Mouse (Mus musculus) hindbrain, embryonic 16.5 days (tissue): ENCODE measurements around the gene Serpina1b. TPM values are rescaled to one million over a fixed set of nuclear protein-coding genes. Genes with fewer than 3 reads are reported as not detected.

Experiments used
- ATAC-seq: fragments of 200-750 bp; cut with Nextera tagmentation; 2 replicates; pipeline ENCODE4 v1.8.0; 2017; ENCODE audit warnings: moderate TSS enrichment, moderate library complexity
- H3K27ac ChIP-seq: fragments of 300-500 bp; sonication (generic); 2 replicates; pipeline ENCODE4 v1.5.1; 2014; ENCODE audit warnings: low read depth, mild to moderate bottlenecking, control low read depth, low read length, moderate library complexity
- H3K27me3 ChIP-seq: fragments of 300-500 bp; sonication (generic); replicated peaks from 2 replicates; pipeline ENCODE4 v1.6.1; 2014; ENCODE audit warnings: low read length; ENCODE audit not compliant: control insufficient read depth, insufficient read depth
- H3K36me3 ChIP-seq: fragments of 300-500 bp; sonication (generic); 2 replicates; pipeline ENCODE4 v1.6.1; 2014; ENCODE audit warnings: mild to moderate bottlenecking, low read length, moderate library complexity, mixed read lengths; ENCODE audit not compliant: control insufficient read depth, insufficient read depth
- H3K4me1 ChIP-seq: fragments of 300-500 bp; sonication (generic); 2 replicates; pipeline ENCODE4 v1.6.1; 2014; ENCODE audit warnings: low read depth, low read length; ENCODE audit not compliant: control insufficient read depth, insufficient read depth
- H3K4me2 ChIP-seq: fragments of 300-500 bp; sonication (generic); 2 replicates; pipeline ENCODE4 v1.6.1; 2014; ENCODE audit warnings: mild to moderate bottlenecking, low read length, control low read depth, moderate library complexity
- H3K4me3 ChIP-seq: fragments of 300-500 bp; sonication (generic); 2 replicates; pipeline ENCODE4 v1.5.1; 2014; ENCODE audit warnings: mild to moderate bottlenecking, low read length, control low read depth, moderate library complexity
- H3K9ac ChIP-seq: fragments of 300-500 bp; sonication (generic); 2 replicates; pipeline ENCODE4 v1.6.1; 2014; ENCODE audit warnings: low read depth, mild to moderate bottlenecking, control low read depth, low read length, moderate library complexity
- H3K9me3 ChIP-seq: fragments of 300-500 bp; sonication (generic); 2 replicates; pipeline ENCODE4 v1.6.1; 2014; ENCODE audit warnings: mild to moderate bottlenecking, low read length, moderate library complexity; ENCODE audit not compliant: control insufficient read depth
- WGBS: fragments of 180-500 bp; shearing (Covaris S2); extraction: QIAGEN DNeasy Blood & Tissue Kit; methylation state at CpG from one replicate; pipeline ENCODE4 v1.1.7; 2014; 5-methylcytosine and 5-hydroxymethylcytosine counted together
- polyA plus RNA-seq: library from polyadenylated mRNA; unstranded; fragments of >200 nt; fragmentation: Nextera tagmentation; extraction: Ambion mirVana; gene quantifications from 2 replicates; pipeline ENCODE4 v1.2.1, GENCODE M21; 2015

Gene Serpina1b
- polyA plus RNA-seq, 1 experiment from 2014 or later: not detected

DNA sequence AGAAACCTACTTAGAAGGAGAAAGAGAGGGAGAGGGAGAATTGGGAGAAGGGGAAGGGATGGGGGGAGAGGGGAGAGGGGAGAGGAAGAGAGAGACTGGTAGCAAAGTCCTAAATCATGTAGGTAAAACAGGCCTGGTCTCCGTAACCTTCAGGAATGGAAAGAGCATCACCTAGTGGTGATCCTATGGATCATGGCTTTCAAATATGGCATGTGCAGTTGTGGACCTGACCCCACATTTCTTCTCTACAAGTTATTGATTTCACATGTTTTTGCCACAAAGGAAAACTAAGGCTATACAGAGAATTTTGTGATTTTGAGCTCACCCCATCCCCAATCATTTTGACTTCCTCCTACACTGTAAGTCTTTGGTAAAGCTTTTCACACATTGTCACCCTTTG is 119.8 kb downstream of the Serpina1b start:
- Histone ChIP-seq H3K27me3 (no peaks in the 10 kb centered on the region), H3K27ac (no peak overlapping the region), H3K4me1 (no peaks in the 10 kb centered on the region), H3K9me3 (no peaks in the 10 kb centered on the region), H3K9ac (no peak overlapping the region), H3K4me2 (no peak overlapping the region), H3K36me3 (no peaks in the 10 kb centered on the region), H3K4me3 (no peak overlapping the region)
- ATAC-seq: no peak
- WGBS: 85% methylated on average over 1 of the region's 1 CpGs

DNA sequence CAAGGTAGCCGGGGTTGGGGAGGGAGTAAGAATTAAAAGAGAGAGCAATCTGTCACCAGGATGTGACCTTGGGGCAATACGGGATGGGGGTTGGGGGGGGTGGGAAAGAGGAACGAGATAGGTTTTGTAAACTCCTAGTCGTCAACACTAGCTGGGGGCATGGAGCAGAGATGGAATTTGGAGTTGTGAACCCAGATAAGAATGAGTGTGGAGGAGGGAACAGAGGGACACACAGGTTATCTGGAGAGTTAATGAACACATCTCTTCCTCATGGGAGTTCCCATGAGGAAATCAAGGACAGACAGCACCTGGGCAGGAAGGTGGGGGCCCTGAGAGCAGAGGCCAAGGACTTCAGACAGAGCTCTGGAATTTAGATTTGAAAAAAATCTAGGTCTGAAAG is 124.1 kb downstream of the Serpina1b start:
- Histone ChIP-seq H3K27ac (no peak overlapping the region), H3K9me3 (no peaks in the 10 kb centered on the region), H3K36me3 (no peaks in the 10 kb centered on the region), H3K4me1 (no peaks in the 10 kb centered on the region), H3K4me3 (no peak overlapping the region), H3K27me3 (no peaks in the 10 kb centered on the region), H3K4me2 (no peak overlapping the region), H3K9ac (no peak overlapping the region)
- 84% methylated on average over 4 of the region's 4 CpGs for WGBS
- no peak for ATAC-seq

DNA sequence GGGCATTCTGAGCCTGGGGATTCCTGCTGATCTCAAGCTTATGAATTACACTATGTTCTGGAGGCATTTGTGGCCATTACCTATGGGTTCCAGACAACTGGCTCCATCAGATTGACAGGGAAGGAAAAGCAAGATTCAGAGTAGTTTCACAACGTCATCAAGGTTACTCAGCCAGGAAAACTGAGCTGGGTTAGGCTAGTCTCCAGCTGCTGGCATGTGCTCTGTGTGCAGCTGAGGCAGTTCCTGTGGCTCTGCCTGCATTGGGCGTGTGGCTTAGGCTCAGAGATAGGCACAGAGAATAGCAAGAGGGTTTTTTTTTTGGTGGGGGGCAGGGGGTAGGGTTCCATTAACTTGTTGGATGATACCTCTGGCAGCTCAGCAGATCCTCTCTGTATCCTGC is 124.6 kb downstream of the Serpina1b start:
- H3K36me3 ChIP-seq: no peaks in the 10 kb centered on the region
- H3K4me2 ChIP-seq: no peak overlapping the region
- H3K9me3 ChIP-seq: no peaks in the 10 kb centered on the region
- H3K9ac ChIP-seq: no peak overlapping the region
- no peak overlapping the region for H3K4me3 ChIP-seq
- WGBS: 61% methylated on average over 2 of the region's 2 CpGs
- ATAC-seq: no peak
- H3K27ac ChIP-seq: no peak overlapping the region
- no peaks in the 10 kb centered on the region for H3K27me3 ChIP-seq
- no peaks in the 10 kb centered on the region for H3K4me1 ChIP-seq

DNA sequence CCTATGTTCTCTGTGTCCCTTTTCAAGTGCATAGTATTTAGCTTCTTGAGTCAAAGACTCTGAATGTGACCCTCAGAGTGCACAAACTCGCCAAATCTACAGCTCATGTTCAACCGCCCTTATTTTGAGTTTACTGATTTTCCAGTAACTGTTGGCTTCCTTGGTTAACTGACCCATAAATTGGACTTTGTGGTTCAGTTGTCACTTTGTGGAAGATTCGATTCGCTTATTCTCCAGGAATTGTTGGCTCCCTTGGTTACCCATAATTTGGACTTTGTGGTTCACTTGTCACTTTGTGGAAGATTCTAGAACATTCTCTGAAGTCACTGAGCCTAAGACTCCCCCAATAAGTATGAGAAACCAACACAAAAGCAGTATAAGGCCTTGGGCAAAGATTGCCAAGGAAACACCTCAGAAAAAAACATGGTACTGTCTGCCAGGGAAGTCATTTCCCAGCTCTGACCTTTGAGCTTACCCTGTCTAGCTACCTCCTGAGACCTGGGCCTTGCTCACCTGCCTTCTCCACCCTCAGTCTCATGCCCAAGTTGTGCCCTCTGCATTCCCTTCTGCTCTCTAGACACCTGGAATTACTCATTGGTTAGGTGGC is 129.9 kb downstream of the Serpina1b start:
- Histone ChIP-seq H3K9ac (no peak overlapping the region), H3K9me3 (no peaks in the 10 kb centered on the region), H3K27me3 (no peaks in the 10 kb centered on the region), H3K4me2 (no peak overlapping the region), H3K4me1 (no peaks in the 10 kb centered on the region), H3K4me3 (no peak overlapping the region), H3K36me3 (no peaks in the 10 kb centered on the region), H3K27ac (no peak overlapping the region)
- no peak for ATAC-seq
- WGBS: 84% methylated on average over 4 of the region's 4 CpGs

DNA sequence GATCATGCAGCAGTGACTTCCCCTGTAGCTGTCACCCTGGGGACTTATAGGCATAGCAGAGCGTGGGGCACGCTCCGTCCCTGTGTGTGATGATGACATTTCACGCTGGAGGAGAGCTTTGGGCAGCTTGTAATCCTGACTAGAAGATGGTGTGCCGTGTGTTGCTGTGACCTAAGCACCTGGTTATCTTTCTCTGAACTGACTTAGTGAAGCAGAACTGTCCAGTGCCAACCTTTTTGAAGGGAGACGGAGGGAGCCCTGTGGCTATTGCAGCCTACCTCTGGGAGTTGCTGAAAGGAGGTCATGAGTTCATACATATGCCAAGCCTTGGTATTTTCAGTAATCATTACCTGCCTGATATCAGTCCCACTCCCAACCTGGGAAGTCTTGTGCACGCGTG is 134.7 kb downstream of the Serpina1b start, which contains the start of gene Serpina1f:
TSS of gene Serpina1f (minus strand) at position 101 of the 400 bp plus-strand sequence.
- WGBS: 89% methylated on average over 8 of the region's 8 CpGs
- Histone ChIP-seq H3K27ac (no peak within 1 kb of the TSS), H3K9me3 (no peaks in the 10 kb centered on the region), H3K9ac (no peak within 1 kb of the TSS), H3K27me3 (no peaks in the 10 kb centered on the region), H3K4me2 (no peak within 1 kb of the TSS), H3K4me3 (no peak within 1 kb of the TSS), H3K4me1 (no peaks in the 10 kb centered on the region), H3K36me3 (no peaks in the 10 kb centered on the region)
- no peak for ATAC-seq

DNA sequence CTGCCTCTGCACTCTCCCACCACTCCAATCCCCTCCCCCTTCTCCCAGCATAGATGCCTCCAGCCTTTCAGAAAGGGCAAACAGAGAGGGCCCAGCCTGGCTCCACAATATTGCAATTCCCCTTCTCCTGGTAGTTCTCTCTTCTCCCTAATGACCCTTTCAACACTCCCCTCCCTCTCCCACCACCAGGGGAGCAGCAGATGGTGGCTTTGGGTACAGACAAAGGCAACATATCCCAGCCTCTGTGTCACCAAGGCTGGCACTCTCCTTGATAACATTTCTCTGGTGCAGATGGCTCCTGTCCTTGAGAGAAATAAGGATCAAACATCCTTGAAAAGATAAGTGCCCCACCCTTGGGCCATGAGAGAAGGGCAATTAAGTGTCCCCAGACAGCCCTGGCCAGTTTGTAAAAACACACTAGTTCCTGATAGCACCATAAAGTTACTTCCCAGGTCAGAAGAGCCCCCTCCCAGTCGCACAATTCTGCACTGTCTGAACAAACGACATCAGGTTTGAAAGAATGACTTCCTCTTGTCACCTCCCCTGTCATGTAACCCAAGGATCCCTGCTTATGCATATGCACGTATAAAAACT is 141.9 kb downstream of the Serpina1b start:
- no peak for ATAC-seq
- Histone ChIP-seq H3K27me3 (no peaks in the 10 kb centered on the region), H3K4me2 (no peak overlapping the region), H3K9me3 (no peaks in the 10 kb centered on the region), H3K27ac (no peak overlapping the region), H3K9ac (no peak overlapping the region), H3K4me1 (no peaks in the 10 kb centered on the region), H3K36me3 (no peaks in the 10 kb centered on the region), H3K4me3 (no peak overlapping the region)
- WGBS: 56% methylated on average over 3 of the region's 3 CpGs

DNA sequence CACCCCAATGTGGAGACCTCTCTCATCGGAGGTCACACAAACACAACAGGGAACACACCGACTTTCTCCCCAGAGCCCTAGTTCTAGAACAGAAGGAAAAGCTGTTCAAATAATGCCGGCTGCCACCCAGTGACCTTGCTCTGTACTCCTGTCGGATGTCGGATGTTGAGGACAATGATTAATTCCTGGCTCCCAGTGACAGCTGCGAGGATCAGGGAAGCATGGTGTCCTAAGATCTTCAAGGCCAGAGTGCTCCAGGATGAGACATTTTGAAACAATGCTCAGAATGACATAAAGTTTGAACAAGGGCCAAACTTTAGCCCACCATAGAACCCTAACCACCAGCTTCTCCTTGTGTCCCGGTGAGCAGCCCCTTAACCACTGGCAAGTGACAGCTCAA is 143.2 kb downstream of the Serpina1b start:
- Histone ChIP-seq H3K27ac (no peak overlapping the region), H3K4me2 (no peak overlapping the region), H3K9me3 (no peaks in the 10 kb centered on the region), H3K27me3 (no peaks in the 10 kb centered on the region), H3K36me3 (no peaks in the 10 kb centered on the region), H3K4me3 (no peak overlapping the region), H3K4me1 (no peaks in the 10 kb centered on the region), H3K9ac (no peak overlapping the region)
- WGBS: 59% methylated on average over 7 of the region's 7 CpGs
- no peak for ATAC-seq

DNA sequence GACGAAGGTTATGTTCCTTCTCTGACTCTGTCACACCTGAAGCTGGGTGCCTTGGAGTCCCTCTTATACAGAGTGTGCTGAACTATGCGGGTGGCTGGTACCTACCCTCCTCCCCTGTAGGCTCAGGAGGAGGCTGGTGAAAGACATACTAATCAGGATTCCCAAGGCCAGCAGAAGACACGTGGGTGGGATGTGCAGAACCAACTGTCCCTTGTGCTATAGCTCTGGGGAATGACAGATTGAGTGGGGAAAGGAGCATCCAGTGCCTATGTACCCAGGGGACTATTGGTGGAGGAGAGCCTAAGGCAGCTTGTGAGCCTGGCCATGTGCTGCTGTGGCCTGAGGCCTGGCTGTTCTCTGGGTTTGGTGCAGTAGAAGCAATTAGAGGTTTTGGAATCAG is 144.1 kb downstream of the Serpina1b start:
- no peaks in the 10 kb centered on the region for H3K4me1 ChIP-seq
- no peak for ATAC-seq
- no peak overlapping the region for H3K27ac ChIP-seq
- H3K4me2 ChIP-seq: no peak overlapping the region
- no peaks in the 10 kb centered on the region for H3K27me3 ChIP-seq
- no peaks in the 10 kb centered on the region for H3K36me3 ChIP-seq
- 78% methylated on average over 3 of the region's 3 CpGs for WGBS
- no peaks in the 10 kb centered on the region for H3K9me3 ChIP-seq
- no peak overlapping the region for H3K4me3 ChIP-seq
- no peak overlapping the region for H3K9ac ChIP-seq

DNA sequence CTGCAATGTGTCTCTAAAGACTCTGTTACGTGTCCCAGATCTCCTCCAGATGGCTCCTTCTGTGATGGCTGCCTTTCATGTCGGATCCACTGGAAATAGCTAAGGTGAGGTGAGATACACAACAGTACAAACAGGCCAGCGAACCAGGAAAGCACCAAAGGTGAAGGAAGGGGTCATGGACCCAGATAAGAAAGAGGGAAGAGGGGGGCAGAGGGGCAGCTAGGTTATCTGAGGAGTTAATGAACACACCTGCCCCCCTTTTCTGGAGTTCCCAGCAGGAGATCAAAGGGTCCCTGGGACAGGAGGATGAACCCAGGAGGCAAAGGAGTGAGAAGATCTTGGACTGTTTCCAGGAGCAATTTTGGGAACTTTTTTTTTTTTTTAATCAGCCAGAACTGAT is 144.8 kb downstream of the Serpina1b start:
- no peaks in the 10 kb centered on the region for H3K9me3 ChIP-seq
- no peak overlapping the region for H3K27ac ChIP-seq
- H3K4me2 ChIP-seq: no peak overlapping the region
- no peaks in the 10 kb centered on the region for H3K36me3 ChIP-seq
- H3K27me3 ChIP-seq: no peaks in the 10 kb centered on the region
- H3K4me3 ChIP-seq: no peak overlapping the region
- H3K9ac ChIP-seq: no peak overlapping the region
- ATAC-seq: no peak
- WGBS: 81% methylated on average over 3 of the region's 3 CpGs
- no peaks in the 10 kb centered on the region for H3K4me1 ChIP-seq
